Mouse (Mus musculus) MEL (cell line): ENCODE results near the gene Ctdsp2. TPM values are rescaled to one million over a fixed set of nuclear protein-coding genes. Genes with fewer than 3 reads are reported as not detected.

Experiments used
- DNase-seq: peaks from one replicate; pipeline ENCODE4 v3.0.0; 2011; ENCODE audit warnings: low read depth, low spot score
- H3K27ac ChIP-seq: 2 replicates; pipeline ENCODE4 v1.5.1; 2012; ENCODE audit warnings: low read depth, mild to moderate bottlenecking, control low read depth, low read length, moderate library complexity; ENCODE audit not compliant: control insufficient read depth
- H3K27me3 ChIP-seq, 2 experiments: fragments of 150-350 bp in 1 of 2; sonication (generic) in 1 of 2; 2 replicates each; pipeline ENCODE4 v1.6.1; 2012; ENCODE audit warnings: low read length in 2 of 2, mild to moderate bottlenecking in 2 of 2, improper control_type of control experiment in 1 of 2, moderate library complexity in 1 of 2; ENCODE audit not compliant: insufficient read depth in 2 of 2, control insufficient read depth in 1 of 2
- H3K36me3 ChIP-seq, 2 experiments: 2 replicates each; pipeline ENCODE4 v1.6.1; 2012 to 2014; ENCODE audit warnings: low read length in 2 of 2, improper control_type of control experiment in 1 of 2, inconsistent platforms in 1 of 2, mild to moderate bottlenecking in 1 of 2; ENCODE audit not compliant: insufficient read depth in 2 of 2, control insufficient read depth in 1 of 2
- H3K4me1 ChIP-seq, 2 experiments: fragments of 150-350 bp in 1 of 2; sonication (generic) in 1 of 2; 2 replicates each; pipeline ENCODE4 v1.6.1; 2012; ENCODE audit warnings: low read length in 2 of 2, improper control_type of control experiment in 1 of 2, mild to moderate bottlenecking in 1 of 2; ENCODE audit not compliant: insufficient read depth in 2 of 2, control insufficient read depth in 1 of 2
- H3K4me3 ChIP-seq, 2 experiments: fragments of 150-350 bp in 1 of 2; sonication (generic) in 1 of 2; 2 replicates each; pipeline ENCODE4 v1.5.1; 2012; ENCODE audit warnings: low read depth in 2 of 2, low read length in 2 of 2, mild to moderate bottlenecking in 2 of 2, moderate library complexity in 2 of 2, control low read depth in 1 of 2, improper control_type of control experiment in 1 of 2; ENCODE audit not compliant: control insufficient read depth in 1 of 2, insufficient read depth in 1 of 2
- H3K79me2 ChIP-seq: 2 replicates; pipeline ENCODE4 v1.6.1; 2012; ENCODE audit warnings: mild to moderate bottlenecking, low read length, moderate library complexity; ENCODE audit not compliant: control insufficient read depth, poor library complexity, insufficient read depth
- H3K9ac ChIP-seq: 2 replicates; pipeline ENCODE4 v1.6.1; 2012; ENCODE audit warnings: low read depth, mild to moderate bottlenecking, control low read depth, low read length, moderate library complexity; ENCODE audit not compliant: control insufficient read depth, poor library complexity, severe bottlenecking
- H3K9me3 ChIP-seq: fragments of 150-350 bp; sonication (generic); replicated peaks from 2 replicates; pipeline ENCODE4 v1.6.1; 2012; ENCODE audit warnings: mild to moderate bottlenecking, low read length, improper control_type of control experiment, moderate library complexity; ENCODE audit not compliant: insufficient read depth
- BHLHE40 ChIP-seq: IDR thresholded peaks from 2 replicates; pipeline ENCODE4 v1.6.1; 2012; ENCODE audit warnings: low read depth, mild to moderate bottlenecking, inconsistent platforms, low read length, improper control_type of control experiment, borderline replicate concordance
- CHD1 ChIP-seq: IDR thresholded peaks from 2 replicates; pipeline ENCODE4 v1.6.1; 2012; ENCODE audit warnings: low read depth, mild to moderate bottlenecking, inconsistent platforms, low read length, improper control_type of control experiment
- CHD2 ChIP-seq: IDR thresholded peaks from 2 replicates; pipeline ENCODE4 v1.6.1; 2011; ENCODE audit warnings: low read length, improper control_type of control experiment
- CTCF ChIP-seq, 3 experiments: IDR thresholded peaks in 2 of 3; conservative IDR thresholded peaks in 1 of 3; 2 replicates each; pipeline ENCODE4 v1.5.1; 2011 to 2012; ENCODE audit warnings: low read length in 3 of 3, low read depth in 2 of 3, mild to moderate bottlenecking in 2 of 3, improper control_type of control experiment in 1 of 3, inconsistent platforms in 1 of 3, mixed read lengths in 1 of 3, moderate library complexity in 1 of 3; ENCODE audit not compliant: control insufficient read depth in 1 of 3, insufficient read depth in 1 of 3, poor library complexity in 1 of 3, severe bottlenecking in 1 of 3
- E2F4 ChIP-seq: IDR thresholded peaks from 2 replicates; pipeline ENCODE4 v1.6.1; 2011; ENCODE audit warnings: low read depth, low read length, improper control_type of control experiment, borderline replicate concordance
- ELF1 ChIP-seq: IDR thresholded peaks from 2 replicates; pipeline ENCODE4 v1.6.1; 2014; ENCODE audit warnings: low read depth, mild to moderate bottlenecking, inconsistent platforms, low read length, improper control_type of control experiment, moderate library complexity
- EP300 ChIP-seq, 2 experiments: IDR thresholded peaks; 2 replicates each; pipeline ENCODE4 v1.6.1; 2011; ENCODE audit warnings: improper control_type of control experiment in 2 of 2, low read length in 2 of 2, low read depth in 1 of 2, mild to moderate bottlenecking in 1 of 2
- ETS1 ChIP-seq: IDR thresholded peaks from 2 replicates; pipeline ENCODE4 v1.6.1; 2012; ENCODE audit warnings: low read depth, mild to moderate bottlenecking, inconsistent platforms, low read length, improper control_type of control experiment, moderate library complexity
- KAT2A ChIP-seq: conservative IDR thresholded peaks from 2 replicates; pipeline ENCODE4 v1.6.1; 2012; ENCODE audit warnings: low read depth, low read length, improper control_type of control experiment, inconsistent platforms
- MAFK ChIP-seq: IDR thresholded peaks from 2 replicates; pipeline ENCODE4 v1.6.1; 2011; ENCODE audit warnings: low read depth, mild to moderate bottlenecking, low read length, improper control_type of control experiment, borderline replicate concordance
- MAZ ChIP-seq: IDR thresholded peaks from 2 replicates; pipeline ENCODE4 v1.6.1; 2012; ENCODE audit warnings: low read depth, mild to moderate bottlenecking, inconsistent platforms, low read length, improper control_type of control experiment
- MEF2A ChIP-seq: IDR thresholded peaks from 2 replicates; pipeline ENCODE4 v1.6.1; 2014; ENCODE audit warnings: low read depth, mild to moderate bottlenecking, inconsistent platforms, low read length, improper control_type of control experiment; ENCODE audit not compliant: poor library complexity, insufficient replicate concordance, severe bottlenecking; ENCODE audit errors: extremely low read depth
- MYB ChIP-seq: IDR thresholded peaks from 2 replicates; pipeline ENCODE4 v1.6.1; 2011; ENCODE audit warnings: mild to moderate bottlenecking, low read depth, low read length, improper control_type of control experiment
- NELFE ChIP-seq: IDR thresholded peaks from 2 replicates; pipeline ENCODE4 v1.6.1; 2011; ENCODE audit warnings: low read depth, low read length, improper control_type of control experiment
- POLR2AphosphoS2 ChIP-seq: IDR thresholded peaks from 2 replicates; pipeline ENCODE4 v1.6.1; 2011; ENCODE audit warnings: low read length, improper control_type of control experiment
- POLR2AphosphoS5 ChIP-seq: IDR thresholded peaks from 2 replicates; pipeline ENCODE4 v1.6.1; 2012; ENCODE audit warnings: low read depth, borderline replicate concordance, mild to moderate bottlenecking, inconsistent platforms, low read length, moderate library complexity, mixed read lengths
- RCOR1 ChIP-seq: IDR thresholded peaks from 2 replicates; pipeline ENCODE4 v1.6.1; 2012; ENCODE audit warnings: low read depth, mild to moderate bottlenecking, inconsistent platforms, low read length, improper control_type of control experiment
- SMC3 ChIP-seq: IDR thresholded peaks from 2 replicates; pipeline ENCODE4 v1.6.1; 2011; ENCODE audit warnings: low read depth, low read length, improper control_type of control experiment
- TCF12 ChIP-seq: IDR thresholded peaks from 2 replicates; pipeline ENCODE4 v1.6.1; 2014; ENCODE audit warnings: low read depth, mild to moderate bottlenecking, inconsistent platforms, low read length, improper control_type of control experiment, moderate library complexity
- UBTF ChIP-seq: IDR thresholded peaks from 2 replicates; pipeline ENCODE4 v1.6.1; 2012; ENCODE audit warnings: low read depth, mild to moderate bottlenecking, inconsistent platforms, low read length, improper control_type of control experiment, moderate library complexity, borderline replicate concordance; ENCODE audit not compliant: insufficient read depth
- USF1 ChIP-seq: IDR thresholded peaks from 2 replicates; pipeline ENCODE4 v1.6.1; 2014; ENCODE audit warnings: low read depth, mild to moderate bottlenecking, inconsistent platforms, low read length, improper control_type of control experiment, moderate library complexity
- USF2 ChIP-seq, 2 experiments: IDR thresholded peaks; 2 replicates each; pipeline ENCODE4 v1.6.1; 2011 to 2012; ENCODE audit warnings: improper control_type of control experiment in 2 of 2, low read length in 2 of 2, borderline replicate concordance in 1 of 2, inconsistent platforms in 1 of 2, low read depth in 1 of 2, mild to moderate bottlenecking in 1 of 2; ENCODE audit not compliant: insufficient read depth in 1 of 2
- ZC3H11A ChIP-seq: IDR thresholded peaks from 2 replicates; pipeline ENCODE4 v1.6.1; 2012; ENCODE audit warnings: low read depth, mild to moderate bottlenecking, inconsistent platforms, low read length, improper control_type of control experiment
- ZMIZ1 ChIP-seq: IDR thresholded peaks from 2 replicates; pipeline ENCODE4 v1.6.1; 2012; ENCODE audit warnings: low read depth, mild to moderate bottlenecking, inconsistent platforms, low read length, improper control_type of control experiment, moderate library complexity
- polyA plus RNA-seq, 2 experiments: library from polyadenylated mRNA; stranded (reverse) in 1 of 2; unstranded in 1 of 2; fragments of >175 nt in 1 of 2; fragments of >200 nt in 1 of 2; gene quantifications; 2 replicates each; pipeline versions ENCODE4 v1.2.1 to v1.2.4; 2012; ENCODE audit warnings: low replicate concordance in 2 of 2, low read depth in 1 of 2; ENCODE audit not compliant: insufficient read length in 2 of 2, insufficient read depth in 1 of 2, missing spikeins in 1 of 2
- total RNA-seq: library from RNA; depleted of rRNA; stranded (reverse); fragments of 300-350 nt; gene quantifications from 2 replicates; pipeline ENCODE4 v1.2.3, GENCODE M21; 2012

The Ctdsp2 gene
- total and polyA plus RNA-seq, 3 experiments: 16.7 to 69.3 TPM; not detected in 1

- no peaks in the 10 kb centered on the region for H3K36me3 ChIP-seq
- TF ChIP-seq CHD2: no peak
- TF ChIP-seq MEF2A: no peak
- no peak for TF ChIP-seq MAFK
- TF ChIP-seq BHLHE40: no peak
- no peak for TF ChIP-seq USF1
- TF ChIP-seq CTCF (IDR thresholded peaks at IDR 0.05 in 2 of 3, conservative IDR thresholded peaks at IDR 0.05 in 1 of 3; ENCODE audit: control insufficient read depth in 1 of 3, insufficient read depth in 1 of 3, low read depth in 2 of 3, low read length in 3 of 3, poor library complexity in 1 of 3, severe bottlenecking in 1 of 3): no peak
- no peak for TF ChIP-seq TCF12
- no peak for TF ChIP-seq ELF1
- no peak for TF ChIP-seq ZMIZ1
- no peak for TF ChIP-seq MAZ
- no peak for TF ChIP-seq UBTF
- no peak for TF ChIP-seq USF2 (IDR thresholded peaks at IDR 0.05; ENCODE audit: borderline replicate concordance in 1 of 2, insufficient read depth in 1 of 2, low read depth in 1 of 2, low read length in 2 of 2)
- TF ChIP-seq ZC3H11A: no peak
- no peak for TF ChIP-seq NELFE
- no peak for TF ChIP-seq POLR2AphosphoS2
- TF ChIP-seq, all 39 proteins: peak for 0
- Histone ChIP-seq H3K4me1 (no peaks in the 10 kb centered on the region), H3K4me3 (no peak overlapping the region), H3K9ac (no peak overlapping the region), H3K9me3 (no peaks in the 10 kb centered on the region), H3K79me2 (no peaks in the 10 kb centered on the region), H3K27me3 (no peaks in the 10 kb centered on the region; a peak in 2 of 4 replicates), H3K27ac (no peak overlapping the region)
- DNase-seq: no peak
These were observed 48.0 kb upstream of the Ctdsp2 start for GRCm38 (mm10) chr10:126930270-126931121.

- DNase-seq: no peak
- no peaks in the 10 kb centered on the region for H3K9me3 ChIP-seq
- no peak overlapping the region for H3K27ac ChIP-seq
- H3K4me3 ChIP-seq: no peak overlapping the region
- H3K27me3 ChIP-seq: no peaks in the 10 kb centered on the region; a peak in 1 of 4 replicates
- H3K4me1 ChIP-seq: no peaks in the 10 kb centered on the region
- H3K36me3 ChIP-seq: no peaks in the 10 kb centered on the region
- TF ChIP-seq EP300 (IDR thresholded peaks at IDR 0.05; ENCODE audit: low read depth in 1 of 2, low read length in 2 of 2): no peak
- TF ChIP-seq TCF12: no peak
- TF ChIP-seq MYB: no peak
- no peak for TF ChIP-seq ETS1
- TF ChIP-seq RCOR1: no peak
- no peak for TF ChIP-seq USF1
- TF ChIP-seq KAT2A: no peak
- TF ChIP-seq SMC3: no peak
- TF ChIP-seq E2F4: no peak
- no peak for TF ChIP-seq CHD1
- no peak for TF ChIP-seq POLR2AphosphoS5
- TF ChIP-seq CTCF (IDR thresholded peaks at IDR 0.05 in 2 of 3, conservative IDR thresholded peaks at IDR 0.05 in 1 of 3; ENCODE audit: control insufficient read depth in 1 of 3, insufficient read depth in 1 of 3, low read depth in 2 of 3, low read length in 3 of 3, poor library complexity in 1 of 3, severe bottlenecking in 1 of 3): no peak
- no peak for TF ChIP-seq CHD2
- H3K79me2 ChIP-seq: no peaks in the 10 kb centered on the region
- H3K9ac ChIP-seq: no peak overlapping the region
These were observed 47.3 kb upstream of the Ctdsp2 start for GRCm38 (mm10) chr10:126931123-126931759.
